Mouse (Mus musculus) induced T-regulatory cell, adult 2 months (primary cell): ENCODE measurements around the gene Cacnb1.

Source experiments
- DNase-seq: peaks from one replicate; pipeline ENCODE4 v3.0.0-alpha.2; 2012; ENCODE audit warnings: low read depth

The Cacnb1 gene

DNA sequence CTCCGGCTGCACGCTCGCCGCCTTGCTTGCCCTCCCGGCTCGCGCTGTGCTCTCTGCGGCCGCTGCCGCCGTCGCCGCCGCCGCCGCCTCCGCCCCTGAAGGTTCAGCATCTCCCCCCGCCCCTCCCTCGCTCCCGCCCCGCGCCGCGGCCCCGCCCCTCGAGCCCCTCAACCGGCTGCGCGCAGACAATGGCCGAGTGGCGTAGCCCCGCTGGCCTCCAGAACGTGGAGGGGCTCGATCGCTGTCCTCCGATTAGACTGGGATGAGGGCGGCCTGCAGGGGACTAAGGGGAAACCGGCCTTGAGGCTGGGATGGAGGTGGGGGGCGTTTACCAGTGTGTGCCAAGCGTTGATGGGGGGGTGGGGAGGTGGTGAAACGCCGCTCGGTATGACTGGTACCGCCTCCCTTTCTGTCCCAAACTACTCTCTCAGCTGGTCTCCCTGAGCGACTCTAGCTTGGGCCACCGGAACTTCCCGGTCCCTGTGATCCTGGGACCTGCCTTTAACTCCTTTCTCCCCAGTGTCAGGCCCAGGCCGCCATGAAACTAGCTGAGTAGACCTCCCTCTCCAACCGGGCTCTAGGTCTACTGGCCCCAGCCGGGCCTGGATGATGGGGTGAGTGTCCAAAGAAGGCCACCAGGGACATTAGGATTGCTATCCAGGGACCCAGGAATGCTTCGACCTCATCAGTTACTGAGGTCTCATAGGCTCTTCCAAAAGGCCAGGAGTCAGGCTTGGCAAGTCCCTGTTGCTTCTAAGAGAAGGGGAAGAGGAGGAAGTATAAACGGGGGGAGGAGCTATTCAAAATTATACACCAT lies at the start of gene Cacnb1:
TSS of gene Cacnb1 (minus strand) at position 480 of the 817 bp plus-strand sequence.
- peak; percentile 82 for DNase-seq

DNA sequence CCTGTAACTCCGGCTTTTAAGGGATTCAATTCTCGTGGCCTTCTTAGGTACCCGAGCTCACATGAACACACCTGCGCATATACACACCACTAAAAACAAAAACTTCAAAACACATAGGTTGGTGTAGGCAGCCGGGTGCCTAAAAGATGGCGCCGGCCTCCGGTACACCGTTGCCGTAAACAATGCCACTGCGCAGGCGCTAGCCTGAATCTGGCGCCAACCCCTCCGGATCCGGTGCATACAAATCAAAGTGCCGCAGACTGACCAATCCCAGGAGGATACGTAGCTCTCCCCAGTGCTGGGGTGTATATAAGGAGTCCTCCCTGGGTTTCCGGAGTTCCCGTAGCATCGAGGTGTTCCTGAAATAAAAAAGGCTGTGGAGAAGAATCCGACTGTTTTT lies 44.4 kb upstream of the Cacnb1 start:
- DNase-seq: no peak

DNA sequence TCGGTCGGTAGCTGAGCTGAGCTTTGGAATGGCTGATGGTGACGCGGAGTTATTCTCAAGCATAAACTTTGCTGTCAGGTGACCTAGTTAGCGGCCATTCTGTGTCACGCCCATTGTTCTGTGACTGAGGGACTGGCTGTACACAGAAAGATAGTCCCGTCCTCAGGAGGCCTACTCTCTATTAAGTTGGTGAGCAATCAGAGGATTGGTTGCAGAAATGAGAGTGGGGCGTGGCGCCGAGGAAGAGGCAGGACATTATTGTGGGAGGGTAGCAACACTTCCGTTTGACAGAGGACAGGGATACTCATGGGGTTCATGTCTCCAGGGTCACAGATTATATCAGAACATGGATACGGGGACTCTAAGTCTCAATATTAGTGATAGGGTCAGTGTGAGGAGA lies 43.4 kb upstream of the Cacnb1 start:
- no peak for DNase-seq

DNA sequence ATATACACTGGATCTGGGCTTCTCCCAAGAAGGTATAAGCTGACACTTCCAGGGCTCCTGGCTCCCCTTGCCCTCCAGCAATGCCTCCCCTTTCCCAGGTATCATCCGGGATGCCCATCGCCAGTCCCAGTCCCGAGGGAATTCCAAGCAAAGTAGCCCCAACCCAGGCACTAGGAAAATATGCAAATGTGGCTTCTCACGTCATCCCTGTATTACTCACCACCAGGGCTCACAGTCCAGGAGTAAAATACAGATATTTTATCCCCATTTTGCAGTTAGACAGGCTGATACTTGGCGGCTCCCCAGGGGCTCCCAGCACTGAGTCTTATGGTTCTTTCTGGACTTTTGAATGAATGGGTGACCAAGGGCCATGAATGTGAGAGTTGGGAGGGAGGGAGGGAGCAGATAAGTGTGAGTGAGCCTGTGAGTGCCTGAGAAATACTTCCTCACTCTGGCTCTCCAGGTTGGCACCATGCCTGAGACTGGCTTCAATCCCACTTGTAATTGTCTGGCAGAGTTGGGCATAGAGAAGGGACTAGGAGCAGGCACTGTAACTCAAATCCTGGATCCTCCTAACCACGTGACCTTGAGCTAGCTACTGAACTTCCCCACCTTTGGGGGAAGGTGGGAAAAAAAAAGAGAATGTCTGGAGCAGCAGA lies 39.2 kb upstream of the Cacnb1 start:
- DNase-seq: no peak

DNA sequence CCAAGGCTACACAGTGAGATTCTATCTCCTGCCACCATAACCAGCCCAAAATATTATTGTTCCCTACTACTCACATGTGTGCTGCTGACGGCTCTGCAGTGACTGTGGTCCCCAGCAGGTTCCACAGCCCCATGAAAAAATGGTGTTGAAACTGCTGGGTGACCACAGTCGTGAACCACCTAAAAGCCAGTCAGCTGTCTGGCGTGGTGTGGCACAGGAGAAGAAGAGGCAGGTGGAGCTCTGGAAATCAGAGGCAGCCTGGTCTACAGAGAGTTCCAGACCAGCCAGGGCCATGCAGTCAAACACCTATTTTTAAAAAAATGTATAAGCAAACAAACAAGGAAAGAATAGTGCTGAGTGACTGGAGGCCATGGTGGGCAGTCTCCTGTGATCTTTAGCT lies 38.6 kb upstream of the Cacnb1 start:
- DNase-seq: no peak

DNA sequence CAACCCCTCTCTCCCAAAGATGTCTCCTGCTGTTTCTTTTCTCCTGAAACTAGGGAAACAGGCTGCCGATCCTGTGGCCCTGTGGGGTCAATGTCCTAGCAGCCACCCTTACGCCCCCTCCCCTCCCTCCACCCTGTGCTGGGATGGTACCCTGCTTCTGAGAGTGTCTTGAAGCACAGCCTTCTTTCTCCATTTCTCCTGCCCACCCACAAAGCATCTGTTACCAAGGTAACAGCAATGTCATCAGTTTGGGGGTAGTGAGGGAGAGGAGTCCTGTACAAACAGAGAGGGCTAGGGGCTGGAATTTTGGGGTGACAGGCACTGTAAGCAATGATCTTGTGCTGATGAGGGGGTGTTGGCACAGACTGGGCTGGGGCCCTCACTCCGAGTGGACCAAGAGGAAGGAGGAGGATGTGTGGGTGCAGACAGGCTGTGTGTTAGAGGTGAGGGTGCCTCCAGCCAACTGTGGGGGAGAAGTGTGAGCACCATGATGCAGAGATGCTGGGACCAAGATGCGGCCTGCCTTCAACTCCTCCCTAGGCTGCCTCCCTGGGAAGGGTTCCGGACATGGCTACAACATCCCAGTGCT lies 37.4 kb upstream of the Cacnb1 start:
- no peak for DNase-seq

DNA sequence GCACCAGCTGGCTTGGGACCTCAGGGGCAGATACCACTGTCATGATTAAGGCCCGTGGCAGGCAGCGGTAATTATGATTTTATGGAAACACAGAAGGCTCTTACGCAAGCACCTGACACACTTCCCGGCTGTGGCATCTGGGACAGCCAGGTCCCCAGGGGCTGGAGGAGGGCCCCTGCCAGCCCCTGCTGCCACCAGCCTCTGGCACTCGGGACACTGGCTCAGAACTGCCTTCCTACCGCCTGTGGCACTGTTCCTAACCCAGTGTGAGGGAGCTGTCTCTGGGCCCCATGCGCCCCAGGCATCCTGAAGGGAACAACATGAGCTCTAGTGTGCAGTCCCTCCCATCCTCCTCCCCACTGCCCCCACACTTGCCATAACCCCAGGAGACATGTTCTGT lies 36.8 kb upstream of the Cacnb1 start:
- no peak for DNase-seq

DNA sequence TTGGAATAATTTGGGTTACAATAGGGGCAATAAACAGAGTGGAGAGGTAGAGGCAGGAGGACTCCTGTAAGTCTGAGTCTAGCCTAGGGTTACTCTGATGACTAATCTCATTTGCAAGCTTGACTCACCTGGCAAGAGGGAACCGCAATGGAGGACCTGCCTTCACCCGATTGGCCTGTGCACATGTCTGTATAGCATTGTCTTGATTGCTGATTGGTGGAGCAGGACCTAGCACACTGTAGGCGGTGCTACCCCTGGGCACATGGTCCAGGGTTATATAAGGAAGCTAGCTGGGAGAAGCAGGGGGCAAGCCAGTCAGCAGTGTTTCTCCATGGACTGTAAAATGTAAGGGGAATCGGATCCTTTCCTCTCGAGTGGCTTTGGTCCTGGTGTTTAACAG lies 35.2 kb upstream of the Cacnb1 start:
- peak; percentile 61 for DNase-seq

DNA sequence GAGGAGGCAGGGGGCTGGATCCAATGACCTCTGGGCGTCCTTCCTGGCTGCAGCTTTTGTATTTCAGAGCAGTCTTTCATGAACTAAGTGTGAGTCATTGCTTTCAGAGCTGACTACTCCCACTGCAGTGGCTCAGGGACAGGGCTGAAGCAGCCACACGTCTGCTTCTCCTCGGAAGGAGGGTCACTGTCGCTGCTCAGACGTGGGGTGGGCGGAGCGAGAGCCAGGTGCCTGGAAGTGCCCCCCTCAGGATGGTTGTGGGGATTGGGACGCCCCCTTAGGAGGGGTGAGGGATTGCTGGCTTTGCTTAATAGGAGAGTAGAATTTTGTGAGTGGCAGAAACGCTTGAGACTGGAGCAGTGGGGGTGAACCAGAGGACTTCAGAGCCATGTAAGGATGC lies 34.6 kb upstream of the Cacnb1 start:
- DNase-seq: no peak

DNA sequence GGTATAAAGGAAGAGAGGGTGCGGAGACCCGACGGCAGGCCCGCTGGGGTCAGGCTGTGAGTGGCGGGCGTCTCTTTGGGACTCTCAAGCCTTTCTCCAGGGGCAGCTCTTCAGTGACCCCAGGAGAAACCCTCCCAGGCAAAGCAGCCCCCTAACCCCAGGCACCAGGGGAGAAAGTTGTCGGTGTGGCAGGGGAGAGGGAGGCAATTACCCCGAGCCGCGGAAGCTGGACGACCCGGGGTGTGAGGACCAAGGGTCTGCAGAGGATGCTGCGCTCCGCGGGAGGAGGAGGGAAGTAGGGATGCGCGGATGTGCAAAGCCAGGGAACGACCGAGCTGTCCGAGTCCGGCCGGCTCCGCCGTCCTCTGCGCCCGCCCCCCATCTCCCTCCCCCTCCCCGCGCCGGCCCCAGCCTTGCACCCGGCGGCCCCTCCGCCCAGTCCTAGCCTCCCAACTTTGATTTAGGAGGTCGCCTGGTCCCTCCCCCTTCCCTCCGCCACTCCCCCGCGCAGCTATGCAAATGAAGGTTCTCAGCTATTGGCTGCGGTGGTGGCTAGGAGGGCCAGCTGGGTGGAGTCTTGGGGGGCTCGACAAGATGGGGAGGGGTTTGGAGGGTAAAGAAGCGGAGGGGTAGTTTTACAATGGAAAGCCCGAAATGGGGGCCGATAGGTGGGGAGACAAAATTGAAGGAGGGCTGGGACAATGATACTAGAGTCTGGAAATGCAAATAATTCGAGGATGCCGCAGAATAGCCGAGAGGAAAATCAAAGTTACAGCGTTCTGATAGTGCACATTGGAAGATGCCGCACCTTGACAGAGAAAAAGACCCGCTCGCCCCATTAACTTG lies 30.4 kb upstream of the Cacnb1 start, which contains the start of gene Stac2:
TSS of gene Stac2 (minus strand) at position 474 of the 846 bp plus-strand sequence.
- peak; percentile 66 for DNase-seq

DNA sequence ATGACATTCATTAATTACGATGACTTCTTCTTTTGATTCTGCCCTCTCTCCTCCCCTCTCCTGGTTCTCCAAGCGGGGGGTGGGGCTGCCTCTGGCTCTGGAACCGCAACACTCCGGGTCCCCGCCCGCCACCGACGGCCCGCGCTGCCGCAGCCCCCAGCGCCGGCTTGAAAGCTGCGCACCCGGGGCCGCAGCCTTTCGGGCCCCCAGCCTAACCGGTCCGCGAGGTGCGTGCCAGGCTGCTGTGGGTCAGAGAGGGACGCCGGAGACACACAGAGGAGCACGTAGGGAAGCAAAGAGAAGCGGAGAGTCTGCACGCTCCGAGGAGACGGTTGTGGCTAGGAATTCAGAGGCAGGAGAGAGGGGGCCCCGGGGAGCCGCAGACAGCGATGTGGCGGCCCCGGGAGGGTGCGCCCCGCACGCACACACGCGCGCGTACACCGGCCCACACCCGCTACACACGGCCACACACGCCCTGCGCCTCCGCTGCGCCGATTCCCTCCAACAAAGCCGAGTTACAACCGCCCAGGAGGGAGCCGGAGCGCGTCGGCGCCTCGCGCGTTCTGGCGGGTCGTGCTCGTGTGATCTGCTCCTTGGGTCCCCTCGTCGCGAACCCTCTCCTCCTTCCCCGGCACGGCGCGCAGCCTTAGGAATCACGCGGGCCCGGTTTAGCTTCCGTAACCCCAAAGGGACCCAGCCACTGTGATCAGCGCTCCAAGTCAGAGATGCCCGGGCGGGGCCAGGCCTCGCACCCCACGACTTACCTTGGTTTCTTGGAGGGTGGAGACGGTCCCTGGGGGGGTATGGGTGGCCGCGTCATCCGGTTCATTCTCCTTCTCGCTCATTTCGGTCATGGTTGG lies 29.5 kb upstream of the Cacnb1 start:
- peak; percentile 61 for DNase-seq

DNA sequence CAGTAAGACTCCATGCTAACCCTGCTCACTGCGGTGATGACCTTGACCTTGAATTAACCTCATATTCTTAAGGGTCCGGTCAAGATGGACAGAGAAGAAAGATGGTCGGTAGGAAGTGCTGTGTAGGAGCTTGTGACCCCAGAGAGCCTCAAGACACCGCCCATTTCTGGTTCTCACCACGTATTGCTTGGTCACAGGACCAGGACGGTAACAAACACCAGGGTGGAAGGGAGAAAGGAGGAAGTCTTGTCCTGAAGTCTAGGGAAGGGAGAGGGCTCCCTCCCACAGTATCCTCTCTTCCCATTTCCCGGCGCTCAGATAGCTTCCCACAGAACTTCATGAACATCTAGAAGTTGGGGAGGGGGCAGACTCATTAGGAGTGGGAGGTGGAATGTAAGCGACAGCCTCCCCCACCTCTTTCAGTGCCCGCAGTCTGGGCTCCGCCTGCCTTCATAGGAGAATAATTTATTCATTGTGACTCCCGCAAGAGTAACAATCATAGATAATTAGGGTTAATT lies 28.8 kb upstream of the Cacnb1 start:
- no peak for DNase-seq

DNA sequence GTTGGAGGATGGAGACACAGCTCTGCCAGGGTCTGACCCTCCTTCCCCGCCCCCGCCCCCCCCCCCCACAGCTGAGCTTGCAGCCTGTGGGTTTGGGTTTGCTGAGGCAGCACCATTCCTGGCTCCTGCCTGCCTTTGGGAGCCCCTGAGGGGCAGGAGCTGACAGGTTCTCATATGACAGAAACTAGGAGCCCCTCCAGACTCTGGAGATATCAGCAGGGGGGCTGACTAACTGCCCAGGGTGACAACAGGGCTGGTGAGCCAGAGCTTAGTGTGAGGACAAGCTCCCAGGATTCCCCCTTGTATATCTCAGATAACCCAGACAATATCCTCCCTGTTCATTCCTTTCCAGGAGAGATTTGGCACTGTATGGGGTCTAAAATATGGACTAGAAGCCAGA lies 28.1 kb upstream of the Cacnb1 start:
- no peak for DNase-seq

DNA sequence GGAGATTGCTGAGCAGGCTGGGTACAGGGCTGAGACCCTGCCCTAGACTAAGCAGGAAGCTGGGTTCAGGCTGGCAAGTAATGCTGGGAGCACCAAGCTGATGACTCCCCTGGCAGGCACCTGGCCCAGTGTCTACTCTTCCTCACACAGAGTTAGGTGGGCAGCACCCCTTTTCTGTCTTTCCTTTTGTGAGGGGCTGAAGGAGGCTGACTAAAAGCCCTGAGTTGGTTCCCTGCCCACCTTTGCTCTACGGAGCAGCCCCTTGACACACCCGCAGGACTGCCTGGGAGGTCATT lies 27.6 kb upstream of the Cacnb1 start:
- no peak for DNase-seq

DNA sequence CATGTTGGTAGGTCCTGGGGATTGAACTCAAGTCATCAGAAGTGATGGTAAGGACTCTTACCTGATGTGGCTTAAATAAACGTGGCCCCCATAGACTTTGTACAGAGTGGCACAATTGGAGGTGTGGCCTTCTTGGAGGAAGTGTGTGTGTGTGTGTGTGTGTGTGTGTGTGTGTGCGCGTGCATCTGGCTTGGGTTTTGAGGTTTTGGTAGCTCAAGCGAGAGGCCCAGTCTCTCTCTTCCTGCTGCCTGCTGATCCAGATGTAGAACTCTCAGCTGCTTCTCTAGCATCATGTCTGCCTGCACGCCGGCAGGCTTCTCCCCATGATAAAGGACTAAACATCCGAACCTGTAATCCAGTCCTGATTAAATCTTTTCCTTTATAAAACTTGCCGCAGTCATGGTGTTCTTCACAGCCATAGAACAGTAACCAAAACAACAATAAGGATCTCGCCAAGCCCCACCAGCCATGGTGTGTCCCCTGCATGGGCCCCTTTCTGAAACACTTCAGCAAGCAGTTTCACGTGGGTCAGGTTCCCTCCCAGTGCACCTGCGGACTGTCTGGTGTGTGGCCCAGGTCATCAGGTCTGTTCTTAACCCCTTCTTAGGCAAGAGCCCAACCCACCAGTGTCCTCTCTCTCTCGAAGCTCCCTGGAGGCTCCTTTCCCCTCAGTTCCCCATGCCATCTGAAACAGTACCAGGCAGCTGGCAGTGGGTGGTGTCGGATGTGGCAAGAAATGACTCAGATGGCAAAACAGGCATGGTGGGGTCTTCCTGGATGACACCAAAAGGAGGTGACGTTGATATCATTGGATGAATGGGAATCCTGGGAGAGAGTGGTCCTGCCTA lies 27.1 kb upstream of the Cacnb1 start:
- DNase-seq: peak; percentile 56

DNA sequence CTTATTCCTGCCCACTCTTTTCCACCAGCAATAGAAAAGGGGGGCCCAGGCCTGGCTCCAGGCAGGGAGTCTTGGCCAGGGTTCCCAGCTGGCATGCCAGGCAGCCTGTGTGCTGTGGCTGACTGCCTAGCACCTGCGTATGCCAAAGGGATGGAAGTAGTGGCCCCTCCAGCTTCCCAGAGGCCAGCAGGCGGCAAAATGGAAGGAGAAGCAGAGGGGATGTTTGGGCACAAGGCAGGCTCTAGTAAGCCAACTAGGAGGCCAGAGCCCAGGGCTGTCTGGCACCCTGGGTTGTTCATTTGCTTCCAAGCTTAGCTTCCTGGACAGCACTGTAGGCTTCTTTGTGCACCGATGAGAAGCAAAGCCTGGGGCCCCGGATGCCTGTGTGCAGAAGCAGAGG lies 24.9 kb upstream of the Cacnb1 start:
- no peak for DNase-seq

DNA sequence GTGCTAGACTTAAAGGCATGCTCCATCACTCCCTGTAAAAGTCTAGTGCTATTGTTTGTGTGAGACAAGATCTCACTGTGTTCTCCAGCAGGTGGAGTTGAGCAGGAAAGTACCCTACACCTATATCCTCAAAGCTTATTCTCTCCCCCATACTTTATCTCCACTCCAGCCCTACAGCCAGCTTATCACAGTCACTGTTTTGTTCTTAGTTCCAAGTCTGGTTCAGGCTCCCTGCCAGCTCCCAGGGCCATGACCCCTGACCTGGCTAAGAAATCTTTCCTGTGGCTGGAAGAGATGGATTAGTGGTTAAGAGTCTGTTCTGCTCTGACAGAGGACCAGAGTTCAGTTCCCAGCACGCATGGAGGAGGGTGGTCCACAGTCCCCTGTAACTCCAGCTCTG lies 23.6 kb upstream of the Cacnb1 start:
- no peak for DNase-seq

DNA sequence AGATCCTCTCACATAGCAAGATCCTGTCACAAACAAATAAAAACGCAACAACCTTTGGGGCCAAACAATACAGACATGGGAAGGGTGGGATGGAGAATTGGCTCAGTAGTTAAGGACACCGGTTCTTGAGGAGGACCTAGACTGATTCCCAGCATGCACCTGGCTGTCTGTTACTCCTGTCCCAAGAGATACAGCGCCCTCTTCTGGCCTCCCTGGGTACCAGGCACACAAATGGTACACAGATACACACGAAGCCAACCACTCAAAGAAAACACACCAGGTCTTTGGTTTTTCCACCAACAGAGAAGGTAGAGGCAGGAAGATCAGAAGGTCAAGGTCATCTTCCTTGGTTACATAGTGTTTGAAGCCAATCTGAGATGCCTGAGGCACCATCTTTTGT lies 22.8 kb upstream of the Cacnb1 start:
- DNase-seq: peak; percentile 61

DNA sequence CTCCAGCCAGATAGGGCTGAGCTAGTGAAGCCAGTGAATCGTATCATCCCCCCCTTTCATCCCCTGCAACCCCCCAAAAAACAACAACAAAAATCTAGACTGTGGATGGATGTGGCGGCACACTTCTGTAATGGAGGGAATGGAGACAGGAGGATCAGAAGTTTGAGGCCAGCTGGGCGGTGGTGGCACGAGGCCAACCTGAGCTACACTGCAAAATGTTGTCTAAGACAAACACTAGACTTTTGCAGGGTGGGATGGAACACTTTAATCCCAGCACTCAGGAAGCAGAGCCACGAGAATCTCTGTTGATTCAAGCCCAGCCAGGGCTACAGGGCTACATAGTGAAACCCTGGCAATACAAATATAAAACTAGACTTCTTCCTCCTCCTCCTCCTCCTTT lies 21.2 kb upstream of the Cacnb1 start:
- DNase-seq: no peak

DNA sequence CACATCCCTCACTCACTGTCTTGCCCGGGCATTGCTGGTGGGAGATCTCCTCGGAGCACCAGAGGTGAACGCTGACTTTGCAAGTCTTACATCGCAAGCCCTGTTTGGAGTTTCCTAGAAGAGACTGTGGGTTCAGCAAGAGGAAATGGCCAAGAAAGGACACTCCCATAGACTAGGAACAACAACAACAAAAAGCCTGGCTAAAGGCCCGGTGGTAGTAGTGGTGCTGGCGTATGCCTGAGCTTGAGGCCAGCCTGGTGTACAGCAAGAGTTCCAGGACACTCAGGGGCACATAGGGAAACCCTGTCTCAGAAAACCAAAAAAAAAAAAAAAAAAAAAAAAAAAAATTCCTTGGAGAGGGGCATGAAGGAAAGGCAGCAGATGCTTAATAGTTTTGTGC lies 19.9 kb upstream of the Cacnb1 start:
- no peak for DNase-seq
